8 mouse cellular contexts compared by ENCODE assay signal in genomic region chr4:45530662-45531542, GRCm38 (mm10). TPM values are rescaled to one million over a fixed set of nuclear protein-coding genes. Genes with fewer than 3 reads are reported as not detected.
DNase-seq lines count a peak whose midpoint lies in the region; ATAC-seq and TF ChIP-seq lines count a peak whose summit lies in the region.

No protein-coding gene starts in this region.

- H3K4me2 ChIP-seq in heart, embryonic 11.5 days = peak overlapping the region; percentile 77
- H3K4me2 ChIP-seq in kidney, embryonic 15.5 days = peak overlapping the region; percentile 98
- peak overlapping the region; percentile 94 for H3K4me2 ChIP-seq in limb, embryonic 15.5 days
- H3K4me2 ChIP-seq in midbrain, postnatal 0 days (ENCODE audit: low read depth, low read length, poor library complexity, severe bottlenecking) = peak overlapping the region; percentile 89

- H3K4me3 ChIP-seq in C2C12 (ENCODE audit: insufficient read depth, poor library complexity, severe bottlenecking) = peak overlapping the region; percentile 82
- H3K4me3 ChIP-seq in heart, embryonic 11.5 days (ENCODE audit: low read depth, low read length) = peak overlapping the region; percentile 90
- H3K4me3 ChIP-seq in kidney, embryonic 15.5 days (replicated peaks) = peak overlapping the region; percentile 82
- peak overlapping the region; percentile 63 for H3K4me3 ChIP-seq in limb, embryonic 15.5 days
- H3K4me3 ChIP-seq in midbrain, postnatal 0 days (ENCODE audit: low read depth, low read length) = peak overlapping the region; percentile 75

- H3K27me3 ChIP-seq in C2C12 (ENCODE audit: control insufficient read depth, insufficient read depth, insufficient read length) = no peaks in the 10 kb centered on the region
- no peaks in the 10 kb centered on the region; the same call in 1 of the 2 replicates for H3K27me3 ChIP-seq in heart, embryonic 11.5 days (ENCODE audit: control insufficient read depth, insufficient read depth, low read length)
- H3K27me3 ChIP-seq in kidney, embryonic 15.5 days = no peaks in the 10 kb centered on the region
- H3K27me3 ChIP-seq in limb, embryonic 15.5 days = no peaks in the 10 kb centered on the region
- H3K27me3 ChIP-seq in midbrain, postnatal 0 days (ENCODE audit: insufficient read depth, low read length) = no peaks in the 10 kb centered on the region

- peak; percentile 59 for TF ChIP-seq CTCF in C2C12 (IDR thresholded peaks at IDR 0.05; ENCODE audit: control insufficient read depth, insufficient read depth, insufficient read length)
- no peak; the same call in 1 of the 2 replicates for TF ChIP-seq CTCF in brain, embryonic 14.5 days (IDR thresholded peaks at IDR 0.05; ENCODE audit: borderline replicate concordance, extremely low read depth, insufficient read depth, insufficient read length)
- peak; percentile 9; the same call in 1 of the 2 replicates for TF ChIP-seq CTCF in midbrain, postnatal 0 days (IDR thresholded peaks at IDR 0.05)

- H3K79me3 ChIP-seq in C2C12 (ENCODE audit: low read depth) = peaks cover 36% of the 10 kb centered on the region

- peak; percentile 96 for DNase-seq in brain, embryonic 14.5 days (ENCODE audit: low read depth)
- DNase-seq in midbrain, postnatal 0 days (ENCODE audit: low spot score) = peak; percentile 94
- peak; percentile 92 to 95 for DNase-seq in spleen, postnatal 10 days (ENCODE audit: low spot score in 2 of 2)

- H3K9me3 ChIP-seq in heart, embryonic 11.5 days (replicated peaks; ENCODE audit: control insufficient read depth, low read length) = no peaks in the 10 kb centered on the region
- H3K9me3 ChIP-seq in kidney, embryonic 15.5 days (replicated peaks) = no peaks in the 10 kb centered on the region
- no peaks in the 10 kb centered on the region for H3K9me3 ChIP-seq in limb, embryonic 15.5 days
- no peaks in the 10 kb centered on the region for H3K9me3 ChIP-seq in midbrain, postnatal 0 days (ENCODE audit: low read length)

- peaks cover 46% of the 10 kb centered on the region for H3K79me2 ChIP-seq in C2C12 (ENCODE audit: control insufficient read depth, insufficient read depth)

- peak overlapping the region; percentile 82 for H3ac ChIP-seq in C2C12 (ENCODE audit: control insufficient read depth, insufficient read length, low read depth)

- peak overlapping the region; percentile 88 for H3K27ac ChIP-seq in heart, embryonic 11.5 days (ENCODE audit: low read depth, low read length)
- peak overlapping the region; percentile 98 for H3K27ac ChIP-seq in kidney, embryonic 15.5 days
- peak overlapping the region; percentile 91 for H3K27ac ChIP-seq in limb, embryonic 15.5 days
- peak overlapping the region; percentile 75 for H3K27ac ChIP-seq in midbrain, postnatal 0 days (ENCODE audit: low read depth, low read length)

- peaks cover 31% of the 10 kb centered on the region for H3K4me1 ChIP-seq in heart, embryonic 11.5 days (ENCODE audit: control insufficient read depth, insufficient read depth, low read length)
- peaks cover 67% of the 10 kb centered on the region for H3K4me1 ChIP-seq in kidney, embryonic 15.5 days
- peaks cover 69% of the 10 kb centered on the region for H3K4me1 ChIP-seq in limb, embryonic 15.5 days
- H3K4me1 ChIP-seq in midbrain, postnatal 0 days (ENCODE audit: insufficient read depth, low read length) = peaks cover 10% of the 10 kb centered on the region; the same call in 1 of the 2 replicates

- ATAC-seq in erythroblast, adult 5-6 weeks (replicated peaks; ENCODE audit: low FRiP score, poor library complexity, severe bottlenecking) = peak; percentile 79
- ATAC-seq in heart, embryonic 11.5 days (replicated peaks; ENCODE audit: insufficient number of reproducible peaks, low FRiP score, low TSS enrichment) = peak; percentile 90
- ATAC-seq in kidney, embryonic 15.5 days (replicated peaks; ENCODE audit: low FRiP score) = peak; percentile 91
- ATAC-seq in limb, embryonic 15.5 days (ENCODE audit: insufficient number of reproducible peaks, low FRiP score, low TSS enrichment, low read depth) = peak; percentile 88
- peak; percentile 88 for ATAC-seq in midbrain, postnatal 0 days (ENCODE audit: low FRiP score)

- H3K9ac ChIP-seq in heart, embryonic 11.5 days (ENCODE audit: low read depth, low read length) = peak overlapping the region; percentile 92
- H3K9ac ChIP-seq in kidney, embryonic 15.5 days = peak overlapping the region; percentile 86
- H3K9ac ChIP-seq in limb, embryonic 15.5 days = peak overlapping the region; percentile 87
- peak overlapping the region; percentile 78 for H3K9ac ChIP-seq in midbrain, postnatal 0 days (replicated peaks; ENCODE audit: low read length, poor library complexity, severe bottlenecking)

- under 1% methylated on average over 61 of the region's 68 CpGs for WGBS in heart, embryonic 11.5 days (ENCODE audit: insufficient replicate concordance)
- 0% methylated on average over 51 of the region's 68 CpGs for WGBS in kidney, embryonic 15.5 days
- WGBS in limb, embryonic 15.5 days = under 1% methylated on average over 51 of the region's 68 CpGs
- WGBS in midbrain, postnatal 0 days = under 1% methylated on average over 54 of the region's 68 CpGs

- H3K36me3 ChIP-seq in C2C12 (ENCODE audit: control insufficient read depth, insufficient read depth) = peaks cover 13% of the 10 kb centered on the region
- H3K36me3 ChIP-seq in heart, embryonic 11.5 days (ENCODE audit: control insufficient read depth, insufficient read depth, low read length) = 0 out of 2 replicates have a peak, but pooled peaks cover 2% of the 10 kb centered on the region
- 0 out of 2 replicates have a peak, but pooled peaks cover 6% of the 10 kb centered on the region for H3K36me3 ChIP-seq in kidney, embryonic 15.5 days
- H3K36me3 ChIP-seq in limb, embryonic 15.5 days = no peaks in the 10 kb centered on the region
- no peaks in the 10 kb centered on the region for H3K36me3 ChIP-seq in midbrain, postnatal 0 days (ENCODE audit: insufficient read depth, low read length)

- TF ChIP-seq POLR2A in brain, embryonic 14.5 days (IDR thresholded peaks at IDR 0.05; ENCODE audit: borderline replicate concordance, extremely low read depth, insufficient read depth, insufficient read length, poor library complexity, severe bottlenecking) = peak; percentile 96

TF ChIP-seq in C2C12, 6 proteins besides CTCF, POLR2A, EP300 and RAD21:
- TF ChIP-seq MYOD1 (IDR thresholded peaks at IDR 0.05; ENCODE audit: control insufficient read depth, insufficient read length, low read depth) (no peak), CEBPB (IDR thresholded peaks at IDR 0.05; ENCODE audit: low read depth) (no peak), FOSL1 (IDR thresholded peaks at IDR 0.05; ENCODE audit: insufficient read depth, low read length, poor library complexity, severe bottlenecking) (no peak), MAX (IDR thresholded peaks at IDR 0.05) (no peak), USF1 (IDR thresholded peaks at IDR 0.05; ENCODE audit: low read depth) (no peak), MYOG (IDR thresholded peaks at IDR 0.05; ENCODE audit: control insufficient read depth, extremely low read depth, insufficient read length) (no peak)

RNA-seq across cellular contexts. Expression of gene Shb, which starts 1.4 kb away (rescaled TPM):
- 35.1 TPM for polyA plus RNA-seq in C2C12 (2012; fragmentation: generic; extraction: Trizol)
- polyA plus RNA-seq in brain, embryonic 14.5 days (2012; rRNA removed) = 36.4 and 47.2 TPM in 2 replicates
- not detected in 2 replicates for total RNA-seq in erythroblast, adult 5-6 weeks (2015; ENCODE audit: low replicate concordance)
- 0.68 and 0.84 TPM in 2 replicates for total RNA-seq in erythroblast, adult 5-6 weeks (2017; ENCODE audit: low replicate concordance)
- 9.2 and 11.1 TPM in 2 replicates for polyA plus RNA-seq in heart, embryonic 11.5 days (2014; fragmentation: Nextera tagmentation; extraction: Ambion mirVana)
- polyA plus RNA-seq in kidney, embryonic 15.5 days (2015; fragmentation: Nextera tagmentation; extraction: Ambion mirVana) = 3.8 and 4.9 TPM in 2 replicates
- 6.8 and 9.6 TPM in 2 replicates for polyA plus RNA-seq in limb, embryonic 15.5 days (2015; fragmentation: Nextera tagmentation; extraction: Ambion mirVana)
- total RNA-seq in midbrain, postnatal 0 days (2014; rRNA removed) = 18.1 and 21.9 TPM in 2 replicates
- 5.2 and 5.8 TPM in 2 replicates for polyA plus RNA-seq in midbrain, postnatal 0 days (2015; fragmentation: Nextera tagmentation; extraction: Ambion mirVana)

Comparison
In these comparisons a context has a peak if more than half of its experiments do, and no peak if none do; other contexts are left out.
1. Peak in every context shown above with its lines: DNase-seq, ATAC-seq, H3K4me3 ChIP-seq and H3K27ac ChIP-seq.